Mouse (Mus musculus): ENCODE results near the gene Nav3. TPM values are rescaled to one million over a fixed set of nuclear protein-coding genes. Genes with fewer than 3 reads are reported as not detected.

Nav3 gene
- total and polyA plus RNA-seq, 2 experiments: 0.01 to 0.28 TPM

- DNase-seq (ENCODE audit: extremely low read depth, low read depth, low spot score): no peak
- no peak overlapping the region for H3K9ac ChIP-seq (ENCODE audit: low read depth, low read length)
- no peak for TF ChIP-seq CTCF (IDR thresholded peaks at IDR 0.05; ENCODE audit: low read depth, low read length)
- TF ChIP-seq POLR2A (IDR thresholded peaks at IDR 0.05; ENCODE audit: extremely low read depth, insufficient read depth, low read length): no peak
- no peaks in the 10 kb centered on the region for H3K36me3 ChIP-seq (ENCODE audit: control insufficient read depth, insufficient read depth, low read length)
- WGBS: 55% methylated on average over 3 of the region's 3 CpGs
- H3K4me1 ChIP-seq (ENCODE audit: control insufficient read depth, insufficient read depth, low read length): no peaks in the 10 kb centered on the region
- no peaks in the 10 kb centered on the region for H3K27me3 ChIP-seq (ENCODE audit: control insufficient read depth, insufficient read depth, low read length)
- H3K79me2 ChIP-seq (ENCODE audit: control insufficient read depth, insufficient read depth, low read length): no peaks in the 10 kb centered on the region
- no peak overlapping the region for H3K4me3 ChIP-seq (ENCODE audit: insufficient read depth, low read depth, low read length)
- H3K27ac ChIP-seq (replicated peaks; ENCODE audit: insufficient read depth, low read depth, low read length): no peak overlapping the region
These were observed 715.7 kb downstream of the Nav3 start for GRCm38 (mm10) chr10:109740326-109740725.

- H3K4me3 ChIP-seq (ENCODE audit: insufficient read depth, low read depth, low read length): no peak overlapping the region
- H3K4me1 ChIP-seq (ENCODE audit: control insufficient read depth, insufficient read depth, low read length): no peaks in the 10 kb centered on the region
- TF ChIP-seq CTCF (IDR thresholded peaks at IDR 0.05; ENCODE audit: low read depth, low read length) (no peak), POLR2A (IDR thresholded peaks at IDR 0.05; ENCODE audit: extremely low read depth, insufficient read depth, low read length) (no peak)
- H3K36me3 ChIP-seq (ENCODE audit: control insufficient read depth, insufficient read depth, low read length): no peaks in the 10 kb centered on the region
- WGBS: 83% methylated on average over 5 of the region's 5 CpGs
- H3K79me2 ChIP-seq (ENCODE audit: control insufficient read depth, insufficient read depth, low read length): no peaks in the 10 kb centered on the region
- no peak for DNase-seq (ENCODE audit: extremely low read depth, low read depth, low spot score)
- H3K27ac ChIP-seq (replicated peaks; ENCODE audit: insufficient read depth, low read depth, low read length): no peak overlapping the region
- no peaks in the 10 kb centered on the region for H3K27me3 ChIP-seq (ENCODE audit: control insufficient read depth, insufficient read depth, low read length)
- no peak overlapping the region for H3K9ac ChIP-seq (ENCODE audit: low read depth, low read length)
These were observed 732.4 kb downstream of the Nav3 start for GRCm38 (mm10) chr10:109723646-109724045.

- H3K27me3 ChIP-seq (ENCODE audit: control insufficient read depth, insufficient read depth, low read length): no peaks in the 10 kb centered on the region
- no peaks in the 10 kb centered on the region for H3K36me3 ChIP-seq (ENCODE audit: control insufficient read depth, insufficient read depth, low read length)
- no peak overlapping the region for H3K27ac ChIP-seq (replicated peaks; ENCODE audit: insufficient read depth, low read depth, low read length)
- no peak overlapping the region for H3K4me3 ChIP-seq (ENCODE audit: insufficient read depth, low read depth, low read length)
- DNase-seq (ENCODE audit: extremely low read depth, low read depth, low spot score): no peak
- H3K4me1 ChIP-seq (ENCODE audit: control insufficient read depth, insufficient read depth, low read length): no peaks in the 10 kb centered on the region
- TF ChIP-seq POLR2A (IDR thresholded peaks at IDR 0.05; ENCODE audit: extremely low read depth, insufficient read depth, low read length) (no peak), CTCF (IDR thresholded peaks at IDR 0.05; ENCODE audit: low read depth, low read length) (no peak)
- WGBS: 89% methylated on average over 2 of the region's 2 CpGs
- no peak overlapping the region for H3K9ac ChIP-seq (ENCODE audit: low read depth, low read length)
- H3K79me2 ChIP-seq (ENCODE audit: control insufficient read depth, insufficient read depth, low read length): no peaks in the 10 kb centered on the region
These were observed 737.2 kb downstream of the Nav3 start for GRCm38 (mm10) chr10:109718808-109719207.

- Histone ChIP-seq H3K36me3 (ENCODE audit: control insufficient read depth, insufficient read depth, low read length) (no peaks in the 10 kb centered on the region), H3K27me3 (ENCODE audit: control insufficient read depth, insufficient read depth, low read length) (no peaks in the 10 kb centered on the region)
- WGBS: 85% methylated on average over 5 of the region's 5 CpGs
These were observed 737.6 kb downstream of the Nav3 start for GRCm38 (mm10) chr10:109718390-109718789.

GRCm38 (mm10) chr10:109713001-109713400, 743.0 kb downstream of the Nav3 start:
- no peak overlapping the region for H3K4me3 ChIP-seq (ENCODE audit: insufficient read depth, low read depth, low read length)
- no peaks in the 10 kb centered on the region for H3K27me3 ChIP-seq (ENCODE audit: control insufficient read depth, insufficient read depth, low read length)
- no peaks in the 10 kb centered on the region for H3K36me3 ChIP-seq (ENCODE audit: control insufficient read depth, insufficient read depth, low read length)
- no peaks in the 10 kb centered on the region for H3K79me2 ChIP-seq (ENCODE audit: control insufficient read depth, insufficient read depth, low read length)
- WGBS: 29% methylated on average over 5 of the region's 5 CpGs
- no peak overlapping the region for H3K9ac ChIP-seq (ENCODE audit: low read depth, low read length)
- no peaks in the 10 kb centered on the region for H3K4me1 ChIP-seq (ENCODE audit: control insufficient read depth, insufficient read depth, low read length)
- TF ChIP-seq POLR2A (IDR thresholded peaks at IDR 0.05; ENCODE audit: extremely low read depth, insufficient read depth, low read length) (no peak), CTCF (IDR thresholded peaks at IDR 0.05; ENCODE audit: low read depth, low read length) (no peak)
- H3K27ac ChIP-seq (replicated peaks; ENCODE audit: insufficient read depth, low read depth, low read length): no peak overlapping the region
- peak; percentile 2 for DNase-seq (ENCODE audit: extremely low read depth, low read depth, low spot score)

More at GRCm38 (mm10) chr10:109718390-109718789, 737.6 kb downstream of the Nav3 start:
- H3K4me3 ChIP-seq (ENCODE audit: insufficient read depth, low read depth, low read length): no peak overlapping the region
- TF ChIP-seq POLR2A (IDR thresholded peaks at IDR 0.05; ENCODE audit: extremely low read depth, insufficient read depth, low read length) (no peak), CTCF (IDR thresholded peaks at IDR 0.05; ENCODE audit: low read depth, low read length) (no peak)
- no peaks in the 10 kb centered on the region for H3K4me1 ChIP-seq (ENCODE audit: control insufficient read depth, insufficient read depth, low read length)
- DNase-seq (ENCODE audit: extremely low read depth, low read depth, low spot score): no peak
- H3K9ac ChIP-seq (ENCODE audit: low read depth, low read length): no peak overlapping the region
- H3K27ac ChIP-seq (replicated peaks; ENCODE audit: insufficient read depth, low read depth, low read length): no peak overlapping the region
- no peaks in the 10 kb centered on the region for H3K79me2 ChIP-seq (ENCODE audit: control insufficient read depth, insufficient read depth, low read length)

- no peaks in the 10 kb centered on the region for H3K36me3 ChIP-seq (ENCODE audit: control insufficient read depth, insufficient read depth, low read length)
- no peaks in the 10 kb centered on the region for H3K79me2 ChIP-seq (ENCODE audit: control insufficient read depth, insufficient read depth, low read length)
- DNase-seq (ENCODE audit: extremely low read depth, low read depth, low spot score): no peak
- 58% methylated on average over 3 of the region's 3 CpGs for WGBS
- no peak overlapping the region for H3K4me3 ChIP-seq (ENCODE audit: insufficient read depth, low read depth, low read length)
- H3K9ac ChIP-seq (ENCODE audit: low read depth, low read length): no peak overlapping the region
- H3K4me1 ChIP-seq (ENCODE audit: control insufficient read depth, insufficient read depth, low read length): no peaks in the 10 kb centered on the region
- H3K27ac ChIP-seq (replicated peaks; ENCODE audit: insufficient read depth, low read depth, low read length): no peak overlapping the region
- TF ChIP-seq CTCF (IDR thresholded peaks at IDR 0.05; ENCODE audit: low read depth, low read length) (no peak), POLR2A (IDR thresholded peaks at IDR 0.05; ENCODE audit: extremely low read depth, insufficient read depth, low read length) (no peak)
- H3K27me3 ChIP-seq (ENCODE audit: control insufficient read depth, insufficient read depth, low read length): no peaks in the 10 kb centered on the region
These were observed 756.2 kb downstream of the Nav3 start for GRCm38 (mm10) chr10:109699771-109700335.

Data from liver, adult 2 months (tissue).